Mouse (Mus musculus) testis, postnatal 10 days (tissue): ENCODE data around the gene Stxbp5.

Experiments used
- DNase-seq: peaks from one replicate; pipeline ENCODE4 v3.0.0; 2021; ENCODE audit warnings: low spot score

Gene Stxbp5

GRCm38 (mm10) chr10:9754893-9755541 lies 145.9 kb downstream of the Stxbp5 start:
- peak; percentile 87 for DNase-seq

GRCm38 (mm10) chr10:9733861-9734260 lies 167.0 kb downstream of the Stxbp5 start:
- DNase-seq: no peak

DNA sequence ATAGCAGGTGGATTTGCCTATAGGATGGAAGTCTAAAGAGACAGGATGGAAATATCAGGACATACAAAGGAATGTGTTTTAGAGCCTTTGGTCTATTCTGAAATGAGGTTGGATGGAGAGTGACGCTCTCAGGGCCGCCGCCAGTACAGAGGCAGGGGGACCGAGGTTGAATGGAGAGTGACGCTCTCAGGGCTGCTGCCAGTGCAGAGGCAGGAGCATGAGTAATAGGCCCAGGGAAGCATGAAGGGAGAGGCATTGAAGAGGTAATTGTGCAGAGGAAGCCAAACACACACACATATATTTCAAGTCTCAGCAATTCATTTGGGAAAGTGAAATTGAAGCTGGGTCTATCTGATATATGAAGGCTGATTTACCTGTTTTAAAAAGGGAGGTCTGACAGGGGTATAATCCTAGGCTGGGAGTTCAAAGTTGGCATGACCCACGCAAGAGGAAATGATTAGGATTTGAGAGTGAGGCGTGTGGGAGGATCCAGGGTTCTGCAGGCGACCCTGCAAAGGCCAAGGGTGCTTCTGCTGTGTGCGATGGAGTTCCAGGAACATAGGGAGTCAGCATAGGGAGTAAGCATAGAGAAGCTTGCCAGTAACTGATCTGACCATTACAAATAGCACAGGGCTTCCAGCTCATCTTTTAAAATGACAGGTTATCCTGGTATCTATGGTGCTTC lies 168.7 kb downstream of the Stxbp5 start:
- DNase-seq: no peak

DNA sequence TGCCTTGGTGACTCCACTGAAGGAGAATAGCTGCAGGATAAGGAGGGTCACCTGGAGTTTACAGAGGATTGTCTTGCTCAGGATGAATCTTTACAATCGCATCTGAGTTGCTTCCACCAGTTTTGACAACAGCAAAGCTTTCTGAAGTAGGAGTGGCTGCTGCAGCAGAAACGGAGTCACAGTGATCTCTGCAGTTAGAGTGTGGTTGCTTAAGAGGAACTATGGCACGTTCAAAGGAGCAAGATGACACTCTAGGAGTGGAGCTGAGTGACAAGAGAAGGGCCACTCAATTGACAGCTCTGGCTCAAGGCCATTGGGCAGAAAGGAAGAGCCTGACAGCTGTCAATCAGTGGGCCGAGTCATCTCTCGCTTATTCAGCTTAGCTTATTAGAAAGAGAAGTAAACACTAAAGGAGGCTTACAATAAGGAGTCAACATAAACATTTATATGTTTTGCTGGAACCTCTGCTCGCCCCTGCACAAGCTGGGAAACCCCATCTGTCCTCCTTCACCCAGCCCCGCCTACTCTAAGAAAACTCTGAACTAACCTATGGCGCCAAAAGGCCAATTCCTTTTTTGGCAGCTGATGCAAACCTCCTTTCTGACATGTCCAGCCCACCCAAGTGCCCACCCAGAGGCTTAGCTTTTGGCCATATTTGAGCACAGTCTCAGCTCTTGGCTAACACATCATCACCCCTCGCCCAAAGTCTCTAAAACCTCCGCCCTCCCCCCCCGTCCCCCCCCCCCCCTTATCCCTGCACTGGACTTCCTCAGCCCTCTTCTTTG lies 178.2 kb downstream of the Stxbp5 start:
- DNase-seq: no peak

- no peak for DNase-seq
These were observed 180.9 kb downstream of the Stxbp5 start for GRCm38 (mm10) chr10:9720027-9720426.

DNA sequence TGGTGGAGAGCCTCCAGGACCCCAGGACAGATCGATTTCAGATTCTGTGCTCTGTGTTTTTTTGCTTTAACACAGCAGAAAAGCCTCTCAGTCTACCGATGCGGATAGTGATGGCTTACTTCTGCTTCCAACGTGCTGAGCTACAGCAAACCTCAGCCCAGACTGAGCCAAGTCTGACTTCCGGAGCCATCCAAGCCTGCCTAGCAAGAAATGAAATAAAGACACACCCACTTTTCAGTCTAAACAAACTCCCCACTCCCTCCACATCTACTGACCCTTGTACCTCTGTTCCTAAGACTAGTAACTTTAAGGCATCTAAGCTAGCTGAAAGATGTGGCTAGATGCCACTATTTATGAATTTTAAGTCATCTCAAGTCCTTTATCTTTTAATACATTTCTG lies 182.8 kb downstream of the Stxbp5 start:
- DNase-seq: no peak
